Mouse (Mus musculus) forebrain, embryonic 14.5 days (tissue): ENCODE results near the gene 1700023F06Rik. TPM values are rescaled to one million over a fixed set of nuclear protein-coding genes. Genes with fewer than 3 reads are reported as not detected.

Experiments
- ATAC-seq: fragments of 200-750 bp; cut with Nextera tagmentation; 2 replicates; pipeline ENCODE4 v1.8.0; 2017; ENCODE audit warnings: mild to moderate bottlenecking, moderate library complexity
- DNase-seq: peaks from one replicate; pipeline ENCODE4 v3.0.0-alpha.2; 2015; ENCODE audit warnings: low spot score
- H3K27ac ChIP-seq: fragments of 300-500 bp; sonication (generic); 2 replicates; pipeline ENCODE4 v1.5.1; 2014; ENCODE audit warnings: low read depth, mild to moderate bottlenecking, control low read depth, low read length, moderate library complexity
- H3K27me3 ChIP-seq: fragments of 300-500 bp; sonication (generic); replicated peaks from 2 replicates; pipeline ENCODE4 v1.6.1; 2014; ENCODE audit warnings: low read length, control low read depth, mixed read lengths; ENCODE audit not compliant: control insufficient read depth, insufficient read depth
- H3K36me3 ChIP-seq: fragments of 300-500 bp; sonication (generic); 2 replicates; pipeline ENCODE4 v1.6.1; 2014; ENCODE audit warnings: low read length, control low read depth; ENCODE audit not compliant: control insufficient read depth, insufficient read depth
- H3K4me1 ChIP-seq: fragments of 300-500 bp; sonication (generic); 2 replicates; pipeline ENCODE4 v1.6.1; 2014; ENCODE audit warnings: antibody characterized with exemption, low read length, control low read depth; ENCODE audit not compliant: control insufficient read depth, insufficient read depth
- H3K4me2 ChIP-seq: fragments of 300-500 bp; sonication (generic); 2 replicates; pipeline ENCODE4 v1.6.1; 2014; ENCODE audit warnings: mild to moderate bottlenecking, control low read depth, low read length
- H3K4me3 ChIP-seq: fragments of 300-500 bp; sonication (generic); 2 replicates; pipeline ENCODE4 v1.5.1; 2014; ENCODE audit warnings: low read depth, low read length, control low read depth
- H3K9ac ChIP-seq: fragments of 300-500 bp; sonication (generic); 2 replicates; pipeline ENCODE4 v1.6.1; 2014; ENCODE audit warnings: mild to moderate bottlenecking, low read length, control low read depth, moderate library complexity
- H3K9me3 ChIP-seq: fragments of 300-500 bp; sonication (generic); replicated peaks from 2 replicates; pipeline ENCODE4 v1.6.1; 2016; ENCODE audit warnings: low read length, control low read depth, mixed read lengths; ENCODE audit not compliant: control insufficient read depth
- WGBS: fragments of 180-500 bp; shearing (Covaris S2); extraction: QIAGEN DNeasy Blood & Tissue Kit; methylation state at CpG from one replicate; pipeline ENCODE4 v1.1.7; 2014; 5-methylcytosine and 5-hydroxymethylcytosine counted together
- polyA plus RNA-seq: library from polyadenylated mRNA; unstranded; fragments of >200 nt; fragmentation: Nextera tagmentation; extraction: Ambion mirVana; gene quantifications from 2 replicates; pipeline ENCODE4 v1.2.1, GENCODE M21; 2014

1700023F06Rik gene
- polyA plus RNA-seq: 0.78 and 1.2 TPM in 2 replicates

DNA sequence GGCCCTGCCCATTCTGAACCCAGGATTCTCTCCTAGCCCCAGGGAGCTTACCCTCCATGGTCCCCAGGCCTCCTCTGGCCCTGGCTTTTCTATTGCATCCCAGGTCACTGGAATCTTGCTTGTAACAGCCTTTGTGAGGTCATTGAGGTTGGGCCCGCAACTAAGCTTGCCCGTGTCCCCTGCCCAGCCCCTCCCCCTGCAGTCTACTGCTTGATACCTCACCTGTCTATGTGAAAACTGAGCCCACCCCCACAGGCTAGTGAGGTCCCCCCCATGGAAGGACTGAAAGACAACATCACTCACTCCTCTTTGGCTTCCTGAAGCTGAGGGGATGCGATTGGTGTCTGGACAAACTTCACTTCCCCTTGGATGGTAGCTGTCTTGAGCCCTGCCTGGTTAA, at the start of gene 1700023F06Rik:
Gene 1700023F06Rik, minus strand, starts transcription at position 101 of the 400 bp plus-strand sequence.
- WGBS: 81% methylated on average over 3 of the region's 3 CpGs
- no peaks in the 10 kb centered on the region for H3K27me3 ChIP-seq

DNA sequence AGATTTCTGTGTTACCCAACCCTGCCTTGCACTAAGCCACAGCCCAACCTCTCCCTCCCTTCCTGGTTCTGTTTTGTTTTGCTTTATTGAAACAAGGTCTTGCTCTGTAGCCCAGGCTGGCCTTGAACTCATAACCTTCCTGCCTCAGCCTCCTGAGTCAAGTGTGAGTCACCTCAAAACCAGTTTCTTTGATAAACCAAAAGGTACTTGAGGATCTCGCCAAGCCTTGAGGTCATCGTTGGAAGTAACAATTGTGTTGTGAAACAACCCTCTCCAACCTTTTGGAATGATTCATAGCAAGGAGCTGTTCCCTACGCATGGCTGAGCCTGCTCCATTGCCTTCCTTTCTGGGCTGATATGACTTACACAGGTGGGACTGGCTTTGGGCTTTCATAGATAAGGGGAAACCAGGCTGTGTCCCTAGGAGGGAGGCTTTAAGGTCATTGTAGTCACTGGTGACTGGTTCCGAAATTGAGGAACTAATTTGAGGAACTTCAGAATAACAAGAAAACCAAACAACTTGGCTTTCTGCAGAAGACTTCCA, 49.7 kb upstream of the 1700023F06Rik start:
- no peaks in the 10 kb centered on the region for H3K36me3 ChIP-seq
- H3K9ac ChIP-seq: no peak overlapping the region
- 89% methylated on average over 4 of the region's 4 CpGs for WGBS

More for the DNA sequence above, at the start of gene 1700023F06Rik:
- Histone ChIP-seq H3K9me3 (no peaks in the 10 kb centered on the region), H3K9ac (no peak within 1 kb of the TSS), H3K4me1 (no peaks in the 10 kb centered on the region), H3K4me3 (no peak within 1 kb of the TSS), H3K4me2 (no peak within 1 kb of the TSS), H3K27ac (no peak within 1 kb of the TSS), H3K36me3 (no peaks in the 10 kb centered on the region)
- DNase-seq (no peak), ATAC-seq (no peak)

DNA sequence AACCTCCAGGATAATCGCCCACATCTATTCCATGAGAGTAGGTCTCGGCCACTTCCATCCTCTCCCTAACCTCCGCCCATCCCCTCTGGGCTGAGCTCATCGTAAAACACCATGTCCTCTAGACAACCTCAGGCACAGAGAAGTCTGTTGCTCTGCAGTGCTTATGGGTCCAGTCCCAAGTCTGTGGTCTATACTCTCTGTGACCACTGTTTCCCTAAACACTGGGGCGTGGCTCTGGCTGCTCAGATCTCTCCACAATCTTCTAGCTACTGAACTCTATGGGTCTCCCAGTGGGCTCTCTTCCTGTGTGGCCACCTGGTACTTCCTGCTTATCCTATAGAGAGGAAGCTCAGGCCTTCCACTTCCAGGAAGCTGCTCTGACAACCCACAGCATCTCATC, 45.2 kb upstream of the 1700023F06Rik start:
- Histone ChIP-seq H3K4me2 (no peak overlapping the region), H3K27me3 (no peaks in the 10 kb centered on the region), H3K9me3 (no peaks in the 10 kb centered on the region), H3K27ac (no peak overlapping the region), H3K9ac (no peak overlapping the region), H3K4me3 (no peak overlapping the region), H3K4me1 (no peaks in the 10 kb centered on the region), H3K36me3 (no peaks in the 10 kb centered on the region)
- ATAC-seq (no peak), DNase-seq (no peak)
- WGBS: 93% methylated on average over 5 of the region's 5 CpGs

More for the DNA sequence above, 49.7 kb upstream of the 1700023F06Rik start:
- Histone ChIP-seq H3K4me2 (no peak overlapping the region), H3K4me1 (0 out of 2 replicates have a peak, but pooled peaks cover 1% of the 10 kb centered on the region), H3K27me3 (no peaks in the 10 kb centered on the region), H3K9me3 (no peaks in the 10 kb centered on the region), H3K27ac (no peak overlapping the region), H3K4me3 (no peak overlapping the region)
- ATAC-seq (no peak), DNase-seq (no peak)

- H3K36me3 ChIP-seq: no peaks in the 10 kb centered on the region
- ATAC-seq (no peak), DNase-seq (no peak)
- no peaks in the 10 kb centered on the region for H3K27me3 ChIP-seq
- no peak overlapping the region for H3K4me2 ChIP-seq
- H3K27ac ChIP-seq: no peak overlapping the region
- peaks cover 9% of the 10 kb centered on the region for H3K4me1 ChIP-seq
- H3K4me3 ChIP-seq: no peak overlapping the region
- no peaks in the 10 kb centered on the region for H3K9me3 ChIP-seq
- 87% methylated on average over 5 of the region's 5 CpGs for WGBS
- H3K9ac ChIP-seq: no peak overlapping the region
Measured at GRCm38 (mm10) chr11:103252380-103252779, 44.0 kb upstream of the 1700023F06Rik start.

DNA sequence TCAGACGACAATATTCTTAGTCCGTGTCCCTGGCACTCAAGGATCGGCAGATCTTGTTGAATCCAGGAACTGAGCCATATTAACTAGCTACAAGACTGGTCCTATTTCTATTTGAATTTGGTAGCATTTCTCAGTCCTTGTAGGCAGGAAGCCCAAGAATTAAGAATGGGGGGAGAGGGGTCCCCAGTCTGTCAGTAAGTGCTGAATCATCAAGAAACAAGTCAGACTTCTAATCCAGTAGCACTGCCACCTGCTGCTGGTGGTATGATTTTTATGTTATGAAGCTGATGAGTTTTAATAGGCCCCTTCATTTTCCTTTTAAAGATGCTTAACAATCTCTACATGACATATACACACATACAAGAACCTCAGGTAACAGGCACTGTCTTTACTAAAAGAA, 42.0 kb upstream of the 1700023F06Rik start:
- DNase-seq (no peak), ATAC-seq (no peak)
- WGBS: 90% methylated on average over 3 of the region's 3 CpGs
- peaks cover 12% of the 10 kb centered on the region for H3K4me1 ChIP-seq
- no peaks in the 10 kb centered on the region for H3K27me3 ChIP-seq
- no peak overlapping the region for H3K9ac ChIP-seq
- no peak overlapping the region for H3K4me2 ChIP-seq
- no peaks in the 10 kb centered on the region for H3K36me3 ChIP-seq
- no peaks in the 10 kb centered on the region for H3K9me3 ChIP-seq
- H3K27ac ChIP-seq: no peak overlapping the region
- no peak overlapping the region for H3K4me3 ChIP-seq

GRCm38 (mm10) chr11:103249509-103249908, 41.2 kb upstream of the 1700023F06Rik start:
- Histone ChIP-seq H3K4me3 (no peak overlapping the region), H3K27me3 (no peaks in the 10 kb centered on the region), H3K9me3 (no peaks in the 10 kb centered on the region), H3K36me3 (no peaks in the 10 kb centered on the region), H3K27ac (no peak overlapping the region), H3K4me2 (no peak overlapping the region), H3K9ac (no peak overlapping the region), H3K4me1 (peaks cover 12% of the 10 kb centered on the region)
- WGBS: 66% methylated on average over 6 of the region's 6 CpGs
- no peak for ATAC-seq
- no peak for DNase-seq

DNA sequence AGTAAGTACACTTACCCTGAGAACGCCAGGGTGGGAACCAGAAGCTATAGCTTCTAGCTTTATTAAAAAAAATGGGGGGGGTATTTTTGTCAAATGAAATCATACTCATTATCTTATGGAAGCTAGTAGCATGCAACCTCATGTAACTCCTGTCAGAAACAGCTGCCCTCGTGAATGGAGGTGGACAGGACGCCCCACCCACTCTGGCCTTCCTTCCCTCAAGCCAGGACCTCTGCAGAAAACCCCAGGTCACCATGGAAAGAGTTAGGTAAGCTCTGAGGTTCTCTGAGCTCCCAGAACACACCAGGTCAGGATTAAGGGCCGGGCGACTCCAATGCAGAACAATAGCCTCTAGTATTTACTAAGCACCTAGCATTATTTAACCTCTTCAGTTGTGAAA, 40.5 kb upstream of the 1700023F06Rik start:
- no peaks in the 10 kb centered on the region; the same call in 1 of the 2 replicates for H3K36me3 ChIP-seq
- H3K4me1 ChIP-seq: peaks cover 12% of the 10 kb centered on the region
- no peak overlapping the region for H3K4me3 ChIP-seq
- H3K4me2 ChIP-seq: no peak overlapping the region
- ATAC-seq (no peak), DNase-seq (no peak)
- no peaks in the 10 kb centered on the region for H3K9me3 ChIP-seq
- no peak overlapping the region for H3K9ac ChIP-seq
- no peaks in the 10 kb centered on the region for H3K27me3 ChIP-seq
- whole genome bisulfite sequencing: 67% methylated on average over 5 of the region's 5 CpGs
- no peak overlapping the region for H3K27ac ChIP-seq

- Histone ChIP-seq H3K4me2 (no peak overlapping the region), H3K27me3 (no peaks in the 10 kb centered on the region), H3K9me3 (no peaks in the 10 kb centered on the region), H3K4me3 (no peak overlapping the region), H3K27ac (peak overlapping the region; percentile 55), H3K36me3 (no peaks in the 10 kb centered on the region; the same call in 1 of the 2 replicates), H3K9ac (no peak overlapping the region), H3K4me1 (peaks cover 12% of the 10 kb centered on the region)
- WGBS: 60% methylated on average over 11 of the region's 11 CpGs
- ATAC-seq (peak; percentile 67; the same call in 1 of the 2 replicates), DNase-seq (peak; percentile 93)
Measured at GRCm38 (mm10) chr11:103247504-103248177, 39.3 kb upstream of the 1700023F06Rik start.

DNA sequence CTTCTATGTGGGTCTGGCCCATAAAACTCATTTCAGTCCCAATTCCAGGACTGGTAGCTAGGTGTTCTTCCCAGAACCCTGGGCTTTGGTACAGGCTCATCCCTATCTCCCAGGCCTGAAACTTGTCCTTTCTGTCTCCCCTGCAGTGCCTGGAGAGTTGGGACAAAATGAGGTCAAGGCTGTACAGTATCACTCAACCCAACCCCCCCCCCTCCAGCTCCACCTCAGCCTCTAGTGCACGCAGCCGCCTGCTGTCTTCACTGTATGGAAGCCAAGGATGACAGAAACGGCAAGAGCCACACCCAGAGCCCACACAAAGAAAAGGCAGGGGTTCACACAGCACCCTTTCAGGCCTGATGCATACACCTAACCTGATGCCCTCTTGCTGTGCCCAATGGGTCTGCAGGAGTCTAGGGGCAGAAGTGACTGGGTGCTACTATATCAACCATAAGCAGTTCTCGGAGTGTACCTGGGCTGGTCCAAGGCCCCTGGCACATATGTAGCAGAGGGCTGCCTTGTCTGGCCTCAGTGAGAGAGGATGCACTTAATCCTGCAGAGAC, 38.5 kb upstream of the 1700023F06Rik start:
- H3K4me1 ChIP-seq: peaks cover 12% of the 10 kb centered on the region
- no peak overlapping the region for H3K27ac ChIP-seq
- 53% methylated on average over 4 of the region's 4 CpGs for WGBS

More for the DNA sequence above, 38.5 kb upstream of the 1700023F06Rik start:
- no peak overlapping the region for H3K4me3 ChIP-seq
- no peak for DNase-seq
- H3K4me2 ChIP-seq: no peak overlapping the region
- no peaks in the 10 kb centered on the region; the same call in 1 of the 2 replicates for H3K36me3 ChIP-seq
- ATAC-seq: no peak
- no peaks in the 10 kb centered on the region for H3K27me3 ChIP-seq
- no peaks in the 10 kb centered on the region for H3K9me3 ChIP-seq
- H3K9ac ChIP-seq: no peak overlapping the region
